Mouse (Mus musculus) ovary, postnatal 10 days (tissue): ENCODE measurements around the gene Sorcs3.

Experiments used
- DNase-seq: peaks from one replicate; pipeline ENCODE4 v3.0.0; 2022; ENCODE audit warnings: low spot score

The Sorcs3 gene

GRCm38 (mm10) chr19:48205929-48206814, at the start of gene Sorcs3:
Gene Sorcs3, plus strand, starts transcription at chr19:48206025.
- DNase-seq, result peak; percentile 8

GRCm38 (mm10) chr19:48165341-48165740, 40.5 kb upstream of the Sorcs3 start:
- DNase-seq, result no peak

GRCm38 (mm10) chr19:48167110-48167509, 38.7 kb upstream of the Sorcs3 start:
- no peak for DNase-seq

- DNase-seq, result no peak
Observed at GRCm38 (mm10) chr19:48168284-48168683, 37.5 kb upstream of the Sorcs3 start.

- no peak for DNase-seq
Observed at GRCm38 (mm10) chr19:48174717-48175116, 31.1 kb upstream of the Sorcs3 start.

- peak; percentile 32 for DNase-seq
Observed at GRCm38 (mm10) chr19:48203928-48204470, 1.8 kb upstream of the Sorcs3 start.

- no peak for DNase-seq
Observed at GRCm38 (mm10) chr19:48204476-48204875, 1.3 kb upstream of the Sorcs3 start.

GRCm38 (mm10) chr19:48204892-48205761, 698 bp upstream of the Sorcs3 start:
- no peak for DNase-seq

- DNase-seq, result no peak
Observed at GRCm38 (mm10) chr19:48206861-48207730, 1.3 kb downstream of the Sorcs3 start.

GRCm38 (mm10) chr19:48207731-48208370, 2.0 kb downstream of the Sorcs3 start:
- DNase-seq, result no peak

GRCm38 (mm10) chr19:48215379-48215778, 9.6 kb downstream of the Sorcs3 start:
- DNase-seq, result no peak

GRCm38 (mm10) chr19:48237786-48238372, 32.1 kb downstream of the Sorcs3 start:
- no peak for DNase-seq

GRCm38 (mm10) chr19:48238391-48238790, 32.6 kb downstream of the Sorcs3 start:
- DNase-seq, result no peak

- no peak for DNase-seq
Observed at GRCm38 (mm10) chr19:48240960-48241359, 35.1 kb downstream of the Sorcs3 start.

GRCm38 (mm10) chr19:48244036-48244435, 38.2 kb downstream of the Sorcs3 start:
- no peak for DNase-seq

- no peak for DNase-seq
Observed at GRCm38 (mm10) chr19:48259223-48259622, 53.4 kb downstream of the Sorcs3 start.

- DNase-seq, result no peak
Observed at GRCm38 (mm10) chr19:48260671-48261070, 54.8 kb downstream of the Sorcs3 start.

- no peak for DNase-seq
Observed at GRCm38 (mm10) chr19:48263750-48264149, 57.9 kb downstream of the Sorcs3 start.

GRCm38 (mm10) chr19:48280273-48280672, 74.4 kb downstream of the Sorcs3 start:
- no peak for DNase-seq

- no peak for DNase-seq
Observed at GRCm38 (mm10) chr19:48282250-48282649, 76.4 kb downstream of the Sorcs3 start.

GRCm38 (mm10) chr19:48283217-48283616, 77.4 kb downstream of the Sorcs3 start:
- DNase-seq, result no peak
